Mouse (Mus musculus): Measurements from ENCODE around the gene 9830107B12Rik.

Gene 9830107B12Rik

GRCm38 (mm10) chr17:48094820-48095680 lies 51.0 kb downstream of the 9830107B12Rik start:
- DNase-seq (ENCODE audit: low spot score), result no peak

GRCm38 (mm10) chr17:48093286-48093817 lies 52.7 kb downstream of the 9830107B12Rik start:
- DNase-seq (ENCODE audit: low spot score), result peak; percentile 8

- DNase-seq (ENCODE audit: low spot score), result no peak
Observed at GRCm38 (mm10) chr17:48090305-48090704, 55.8 kb downstream of the 9830107B12Rik start.

GRCm38 (mm10) chr17:48089446-48089845 lies 56.6 kb downstream of the 9830107B12Rik start:
- no peak for DNase-seq (ENCODE audit: low spot score)

GRCm38 (mm10) chr17:48089019-48089418 lies 57.0 kb downstream of the 9830107B12Rik start, which contains the start of gene 1700067P10Rik:
1700067P10Rik (plus strand) TSS chr17:48089319.
- no peak for DNase-seq (ENCODE audit: low spot score)

GRCm38 (mm10) chr17:48080626-48081025 lies 65.4 kb downstream of the 9830107B12Rik start:
- no peak for DNase-seq (ENCODE audit: low spot score)

All from adipocyte (in vitro differentiated cells).